Mouse (Mus musculus): ENCODE data around the gene Olfr1202.

The Olfr1202 gene

GRCm38 (mm10) chr2:88814196-88814595 lies at the start of gene Olfr1202:
TSS of gene Olfr1202 (plus strand) at chr2:88814496.
- DNase-seq = no peak

- no peak for DNase-seq
Measured at GRCm38 (mm10) chr2:88770388-88770787, 43.9 kb upstream of the Olfr1202 start, which contains the start of gene Olfr1200. TSS of gene Olfr1200 (minus strand) at chr2:88770488.

GRCm38 (mm10) chr2:88792736-88793135 lies 21.6 kb upstream of the Olfr1202 start, which contains the start of gene Olfr1201:
TSS of gene Olfr1201 (plus strand) at chr2:88793036.
- DNase-seq = no peak

- DNase-seq = no peak
Measured at GRCm38 (mm10) chr2:88829437-88829836, 15.1 kb downstream of the Olfr1202 start, which contains the start of gene Olfr1205. TSS of gene Olfr1205 (plus strand) at chr2:88829737.

GRCm38 (mm10) chr2:88838477-88838876 lies 24.2 kb downstream of the Olfr1202 start:
- DNase-seq = no peak

GRCm38 (mm10) chr2:88848992-88849391 lies 34.7 kb downstream of the Olfr1202 start, which contains the start of gene Olfr1204:
TSS of gene Olfr1204 (plus strand) at chr2:88849292.
- DNase-seq = no peak

GRCm38 (mm10) chr2:88862931-88863330 lies 48.6 kb downstream of the Olfr1202 start, which contains the start of gene Olfr1206:
TSS of gene Olfr1206 (plus strand) at chr2:88863231.
- DNase-seq = no peak

Measured in lung, postnatal 36 days (tissue).